Mouse (Mus musculus): ENCODE data around the gene Tedc2.

DNA sequence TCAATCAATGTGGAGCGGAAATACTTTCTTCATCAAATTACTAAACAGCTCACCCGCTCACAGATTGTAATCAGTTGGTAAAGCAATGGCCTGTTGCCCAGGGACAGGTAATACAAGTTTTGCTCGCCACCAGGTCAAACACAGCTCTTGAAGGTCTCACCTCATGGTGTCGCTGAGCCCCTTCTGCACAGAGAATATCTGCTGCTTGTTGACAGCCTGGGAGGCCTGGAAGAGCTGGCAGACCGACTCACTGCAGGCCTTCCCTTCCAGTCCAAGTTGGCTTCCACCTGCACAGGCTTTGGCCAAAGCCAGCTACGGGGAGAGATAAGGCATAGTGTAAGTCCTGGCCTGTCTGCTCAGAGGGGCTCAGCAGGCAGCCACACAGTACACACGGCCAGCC is 16.3 kb upstream of the Tedc2 start:
- TF ChIP-seq POLR2A (IDR thresholded peaks at IDR 0.05; ENCODE audit: insufficient read length, low read depth) (no peak), E2F4 (IDR thresholded peaks at IDR 0.05; ENCODE audit: insufficient read depth) (no peak)
